In the genomic region with DNA sequence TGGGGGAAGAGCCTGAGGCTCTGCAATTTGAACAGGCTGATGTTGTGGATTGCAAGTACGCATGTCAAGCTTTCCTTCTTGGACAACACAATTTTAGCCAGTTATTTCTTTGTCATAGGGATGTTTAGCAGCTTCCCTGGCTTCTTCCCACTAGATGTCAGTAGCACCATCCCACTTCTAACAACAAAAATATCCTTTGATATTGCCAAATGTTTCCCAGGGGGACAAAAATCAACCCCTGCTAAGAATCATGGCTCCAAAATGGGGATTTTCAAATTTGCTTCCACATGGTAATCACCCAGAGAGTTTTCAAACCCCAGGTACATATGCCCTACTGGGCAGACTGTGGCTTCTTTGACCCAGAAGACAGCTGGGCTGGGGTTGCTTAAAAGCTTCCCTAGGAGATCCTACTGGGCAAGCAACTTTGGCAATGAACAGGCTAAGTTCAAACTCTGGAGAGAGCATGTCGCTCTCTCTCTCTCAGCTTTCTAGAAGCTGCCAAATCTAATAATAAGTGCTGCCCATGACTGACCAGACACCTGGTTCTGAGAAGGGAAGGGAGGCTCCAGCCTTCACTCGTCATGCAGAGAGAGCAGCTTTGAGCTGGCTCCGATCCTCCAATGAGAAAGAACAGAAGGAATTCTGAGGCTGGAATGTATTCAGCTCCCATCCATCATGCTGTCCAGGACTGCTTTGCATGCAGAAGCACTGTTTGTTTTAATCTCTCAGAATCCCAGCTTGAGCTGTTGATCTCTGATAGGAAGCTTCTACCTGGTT, we compare ENCODE assay signal across 10 mouse cellular contexts.
DNase-seq lines count a peak whose midpoint lies in the region; ATAC-seq lines count a peak whose summit lies in the region.
"Had no signal": no experiment of that assay in that cellular context is flagged by ENCODE, and none has a peak within 500 bp of the region (broad histone marks: within the 10 kb centered on the region; RNA-seq: fewer than 3 reads in every experiment).

No protein-coding gene starts in this region.

- 42% methylated on average over 4 of the region's 4 CpGs for WGBS in intestine, embryonic 16.5 days
- WGBS in intestine, embryonic 15.5 days = 47% methylated on average over 4 of the region's 4 CpGs

- 0 out of 2 replicates have a peak, but pooled peaks have one; percentile 18 for ATAC-seq in intestine, embryonic 16.5 days
- ATAC-seq in intestine, embryonic 15.5 days = no peak
- no peak for ATAC-seq in granulocyte monocyte progenitor cell, adult 5-6 weeks (replicated peaks; ENCODE audit: poor library complexity, severe bottlenecking)
- ATAC-seq: forebrain, embryonic 14.5 days had no signal

- no peaks in the 10 kb centered on the region for H3K27me3 ChIP-seq in intestine, embryonic 16.5 days (replicated peaks; ENCODE audit: control insufficient read depth, insufficient read depth, low read length)
- no peaks in the 10 kb centered on the region for H3K27me3 ChIP-seq in intestine, embryonic 15.5 days (replicated peaks)
- H3K27me3 ChIP-seq: heart, embryonic 13.5 days had no signal

- H3K4me3 ChIP-seq in intestine, embryonic 16.5 days (ENCODE audit: low read length) = no peak overlapping the region
- no peak overlapping the region for H3K4me3 ChIP-seq in intestine, embryonic 15.5 days (replicated peaks)
- H3K4me3 ChIP-seq: heart, embryonic 13.5 days had no signal

- H3K4me1 ChIP-seq in intestine, embryonic 16.5 days (ENCODE audit: control insufficient read depth, insufficient read depth, low read length) = no peaks in the 10 kb centered on the region
- H3K4me1 ChIP-seq in intestine, embryonic 15.5 days (replicated peaks) = no peaks in the 10 kb centered on the region
- H3K4me1 ChIP-seq: heart, embryonic 13.5 days had no signal

- peak; percentile 5 for DNase-seq in cerebellum, adult 9-10 months
- no peak for DNase-seq in cerebellum, adult 11 months
- DNase-seq in adipocyte (ENCODE audit: low spot score) = peak; percentile 3
- DNase-seq in kidney, postnatal 14 days = peak; percentile 33
- no peak for DNase-seq in thymus, postnatal 14 days

- H3K9ac ChIP-seq in intestine, embryonic 16.5 days (ENCODE audit: low read depth, low read length) = no peak overlapping the region
- no peak overlapping the region for H3K9ac ChIP-seq in intestine, embryonic 15.5 days
- H3K9ac ChIP-seq: heart, embryonic 13.5 days had no signal

- H3K9me3 ChIP-seq in intestine, embryonic 16.5 days (ENCODE audit: control insufficient read depth, low read length) = no peaks in the 10 kb centered on the region
- H3K9me3 ChIP-seq in intestine, embryonic 15.5 days = no peaks in the 10 kb centered on the region
- H3K9me3 ChIP-seq: heart, embryonic 13.5 days had no signal

- H3K4me2 ChIP-seq in intestine, embryonic 16.5 days (ENCODE audit: low read depth, low read length) = no peak overlapping the region
- H3K4me2 ChIP-seq in intestine, embryonic 15.5 days (replicated peaks) = no peak overlapping the region
- H3K4me2 ChIP-seq: heart, embryonic 13.5 days had no signal

- no peak overlapping the region for H3K27ac ChIP-seq in intestine, embryonic 16.5 days (ENCODE audit: low read length)
- H3K27ac ChIP-seq in intestine, embryonic 15.5 days = no peak overlapping the region
- H3K27ac ChIP-seq: heart, embryonic 13.5 days had no signal

- H3K36me3 ChIP-seq in intestine, embryonic 16.5 days (ENCODE audit: control insufficient read depth, insufficient read depth, low read length) = no peaks in the 10 kb centered on the region
- no peaks in the 10 kb centered on the region for H3K36me3 ChIP-seq in intestine, embryonic 15.5 days
- H3K36me3 ChIP-seq: heart, embryonic 13.5 days had no signal

Comparison
In these comparisons a context has a peak if more than half of its experiments do, and no peak if none do; other contexts are left out.
1. DNase-seq: peak in cerebellum, adult 9-10 months (single experiment), adipocyte (single experiment) and kidney, postnatal 14 days (single experiment); none in cerebellum, adult 11 months (single experiment) and thymus, postnatal 14 days (single experiment).